Mouse (Mus musculus) testis, adult 2 months (tissue): ENCODE data around the gene Clec16a. TPM values are rescaled to one million over a fixed set of nuclear protein-coding genes. Genes with fewer than 3 reads are reported as not detected.

ENCODE experiments used
- H3K27ac ChIP-seq: fragments of 200-500 bp; 2 replicates; pipeline ENCODE4 v1.5.1; 2012; ENCODE audit warnings: low read depth, low read length; ENCODE audit not compliant: control insufficient read depth, insufficient read depth
- H3K27me3 ChIP-seq: fragments of 200-500 bp; 2 replicates; pipeline ENCODE4 v1.6.1; 2012; ENCODE audit warnings: mild to moderate bottlenecking, low read length, moderate library complexity; ENCODE audit not compliant: control insufficient read depth, insufficient read depth
- H3K36me3 ChIP-seq: fragments of 200-500 bp; 2 replicates; pipeline ENCODE4 v1.6.1; 2012; ENCODE audit warnings: mild to moderate bottlenecking, low read length; ENCODE audit not compliant: control insufficient read depth, insufficient read depth
- H3K4me1 ChIP-seq: fragments of 200-500 bp; 2 replicates; pipeline ENCODE4 v1.6.1; 2012; ENCODE audit warnings: low read length; ENCODE audit not compliant: control insufficient read depth, insufficient read depth
- H3K4me3 ChIP-seq: fragments of 200-500 bp; 2 replicates; pipeline ENCODE4 v1.5.1; 2012; ENCODE audit warnings: low read depth, mild to moderate bottlenecking, low read length, moderate library complexity, mixed read lengths; ENCODE audit not compliant: control insufficient read depth
- CTCF ChIP-seq: fragments of 200-500 bp; IDR thresholded peaks from 2 replicates; pipeline ENCODE4 v1.5.1; 2012; ENCODE audit warnings: low read depth, mild to moderate bottlenecking, inconsistent platforms, low read length, moderate library complexity; ENCODE audit not compliant: control insufficient read depth, insufficient read depth, insufficient replicate concordance
- POLR2A ChIP-seq: fragments of 200-500 bp; IDR thresholded peaks from 2 replicates; pipeline ENCODE4 v1.6.1; 2012; ENCODE audit warnings: low read depth, mild to moderate bottlenecking, inconsistent platforms, low read length, moderate library complexity; ENCODE audit not compliant: control insufficient read depth
- polyA plus RNA-seq: library from polyadenylated mRNA; depleted of rRNA; stranded (reverse); fragments of >200 nt; gene quantifications from 2 replicates; pipeline ENCODE4 v1.2.3, GENCODE M21; 2012

Clec16a gene
- polyA plus RNA-seq, 1 experiment = 30.8 TPM

- H3K4me3 ChIP-seq = no peak overlapping the region
- no peak for TF ChIP-seq POLR2A
- no peak for TF ChIP-seq CTCF
- H3K27ac ChIP-seq = no peak overlapping the region
- H3K4me1 ChIP-seq = 0 out of 2 replicates have a peak, but pooled peaks cover 2% of the 10 kb centered on the region
- H3K36me3 ChIP-seq = no peaks in the 10 kb centered on the region; the same call in 1 of the 2 replicates
- no peaks in the 10 kb centered on the region for H3K27me3 ChIP-seq
Observed at GRCm38 (mm10) chr16:10655236-10655635, 110.1 kb downstream of the Clec16a start.

GRCm38 (mm10) chr16:10655926-10656325 is 110.8 kb downstream of the Clec16a start:
- no peak overlapping the region for H3K4me3 ChIP-seq
- TF ChIP-seq CTCF (no peak), POLR2A (no peak)
- no peaks in the 10 kb centered on the region for H3K27me3 ChIP-seq
- no peaks in the 10 kb centered on the region; the same call in 1 of the 2 replicates for H3K36me3 ChIP-seq
- no peak overlapping the region for H3K27ac ChIP-seq
- H3K4me1 ChIP-seq = 0 out of 2 replicates have a peak, but pooled peaks cover 2% of the 10 kb centered on the region

GRCm38 (mm10) chr16:10656461-10656860 is 111.3 kb downstream of the Clec16a start:
- H3K27me3 ChIP-seq = no peaks in the 10 kb centered on the region
- H3K27ac ChIP-seq = no peak overlapping the region
- TF ChIP-seq POLR2A (no peak), CTCF (no peak)

GRCm38 (mm10) chr16:10656939-10657338 is 111.8 kb downstream of the Clec16a start:
- Histone ChIP-seq H3K27ac (no peak overlapping the region), H3K36me3 (no peaks in the 10 kb centered on the region; the same call in 1 of the 2 replicates), H3K4me3 (no peak overlapping the region), H3K27me3 (no peaks in the 10 kb centered on the region), H3K4me1 (0 out of 2 replicates have a peak, but pooled peaks cover 2% of the 10 kb centered on the region)
- TF ChIP-seq CTCF = no peak
- no peak for TF ChIP-seq POLR2A

More at GRCm38 (mm10) chr16:10656461-10656860, 111.3 kb downstream of the Clec16a start:
- Histone ChIP-seq H3K36me3 (no peaks in the 10 kb centered on the region; the same call in 1 of the 2 replicates), H3K4me3 (no peak overlapping the region), H3K4me1 (0 out of 2 replicates have a peak, but pooled peaks cover 2% of the 10 kb centered on the region)

GRCm38 (mm10) chr16:10659211-10659610 is 114.1 kb downstream of the Clec16a start:
- H3K27ac ChIP-seq = no peak overlapping the region
- TF ChIP-seq CTCF (no peak), POLR2A (no peak)
- H3K4me3 ChIP-seq = no peak overlapping the region
- 0 out of 2 replicates have a peak, but pooled peaks cover 2% of the 10 kb centered on the region for H3K4me1 ChIP-seq
- H3K36me3 ChIP-seq = no peaks in the 10 kb centered on the region; the same call in 1 of the 2 replicates
- no peaks in the 10 kb centered on the region for H3K27me3 ChIP-seq

- TF ChIP-seq POLR2A (no peak), CTCF (no peak)
- no peaks in the 10 kb centered on the region for H3K4me1 ChIP-seq
Observed at GRCm38 (mm10) chr16:10660526-10660925, 115.4 kb downstream of the Clec16a start.

GRCm38 (mm10) chr16:10661385-10661784 is 116.2 kb downstream of the Clec16a start:
- TF ChIP-seq CTCF (no peak), POLR2A (no peak)
- H3K27ac ChIP-seq = no peak overlapping the region
- no peak overlapping the region for H3K4me3 ChIP-seq
- no peaks in the 10 kb centered on the region for H3K36me3 ChIP-seq
- H3K27me3 ChIP-seq = no peaks in the 10 kb centered on the region
- H3K4me1 ChIP-seq = no peaks in the 10 kb centered on the region

More at GRCm38 (mm10) chr16:10660526-10660925, 115.4 kb downstream of the Clec16a start:
- Histone ChIP-seq H3K27ac (no peak overlapping the region), H3K4me3 (no peak overlapping the region), H3K36me3 (no peaks in the 10 kb centered on the region), H3K27me3 (no peaks in the 10 kb centered on the region)

GRCm38 (mm10) chr16:10663890-10664731 is 119.0 kb downstream of the Clec16a start:
- no peak overlapping the region for H3K4me3 ChIP-seq
- H3K36me3 ChIP-seq = no peaks in the 10 kb centered on the region
- H3K4me1 ChIP-seq = no peaks in the 10 kb centered on the region
- no peaks in the 10 kb centered on the region for H3K27me3 ChIP-seq
- TF ChIP-seq POLR2A = no peak
- no peak for TF ChIP-seq CTCF
- no peak overlapping the region for H3K27ac ChIP-seq
